Mouse (Mus musculus): Measurements from ENCODE around the gene Pcgf5.

GRCm38 (mm10) chr19:36378511-36379232, 30.6 kb downstream of the Pcgf5 start:
- no peak for TF ChIP-seq CTCF (IDR thresholded peaks at IDR 0.05; ENCODE audit: insufficient read depth, low read depth, low read length)
- TF ChIP-seq POLR2A (IDR thresholded peaks at IDR 0.05; ENCODE audit: insufficient read depth, low read depth, low read length): no peak
